Mouse (Mus musculus): ENCODE results near the gene Pkib. TPM values are rescaled to one million over a fixed set of nuclear protein-coding genes. Genes with fewer than 3 reads are reported as not detected.

Gene Pkib
- 2.1 to 4.3 TPM (median 2.7 TPM) in 3 replicates for total RNA-seq (2017)

- peak; percentile 73; the same call in 1 of the 2 replicates for ATAC-seq (replicated peaks; ENCODE audit: insufficient number of reproducible peaks, low FRiP score, low TSS enrichment, poor library complexity, severe bottlenecking)
Observed at GRCm38 (mm10) chr10:57631896-57632867, at the start of gene Pkib. TSS of gene Pkib (plus strand) at chr10:57631981.

GRCm38 (mm10) chr10:57583927-57584326 lies 47.9 kb upstream of the Pkib start:
- ATAC-seq (replicated peaks; ENCODE audit: insufficient number of reproducible peaks, low FRiP score, low TSS enrichment, poor library complexity, severe bottlenecking): no peak

GRCm38 (mm10) chr10:57594266-57594665 lies 37.5 kb upstream of the Pkib start:
- no peak for ATAC-seq (replicated peaks; ENCODE audit: insufficient number of reproducible peaks, low FRiP score, low TSS enrichment, poor library complexity, severe bottlenecking)

GRCm38 (mm10) chr10:57597172-57597571 lies 34.6 kb upstream of the Pkib start:
- ATAC-seq (replicated peaks; ENCODE audit: insufficient number of reproducible peaks, low FRiP score, low TSS enrichment, poor library complexity, severe bottlenecking): no peak

- ATAC-seq (replicated peaks; ENCODE audit: insufficient number of reproducible peaks, low FRiP score, low TSS enrichment, poor library complexity, severe bottlenecking): 0 out of 2 replicates have a peak, but pooled peaks have one; percentile 53
Observed at GRCm38 (mm10) chr10:57602951-57603350, 28.8 kb upstream of the Pkib start.

GRCm38 (mm10) chr10:57623311-57623710 lies 8.5 kb upstream of the Pkib start:
- no peak for ATAC-seq (replicated peaks; ENCODE audit: insufficient number of reproducible peaks, low FRiP score, low TSS enrichment, poor library complexity, severe bottlenecking)

- no peak for ATAC-seq (replicated peaks; ENCODE audit: insufficient number of reproducible peaks, low FRiP score, low TSS enrichment, poor library complexity, severe bottlenecking)
Observed at GRCm38 (mm10) chr10:57627773-57628172, 4.0 kb upstream of the Pkib start.

GRCm38 (mm10) chr10:57630557-57630956 lies 1.2 kb upstream of the Pkib start:
- ATAC-seq (replicated peaks; ENCODE audit: insufficient number of reproducible peaks, low FRiP score, low TSS enrichment, poor library complexity, severe bottlenecking): no peak

- ATAC-seq (replicated peaks; ENCODE audit: insufficient number of reproducible peaks, low FRiP score, low TSS enrichment, poor library complexity, severe bottlenecking): no peak
Observed at GRCm38 (mm10) chr10:57632868-57633240, 1.1 kb downstream of the Pkib start.

- no peak for ATAC-seq (replicated peaks; ENCODE audit: insufficient number of reproducible peaks, low FRiP score, low TSS enrichment, poor library complexity, severe bottlenecking)
Observed at GRCm38 (mm10) chr10:57636970-57637369, 5.2 kb downstream of the Pkib start.

GRCm38 (mm10) chr10:57638250-57638649 lies 6.5 kb downstream of the Pkib start:
- ATAC-seq (replicated peaks; ENCODE audit: insufficient number of reproducible peaks, low FRiP score, low TSS enrichment, poor library complexity, severe bottlenecking): no peak

GRCm38 (mm10) chr10:57639540-57639939 lies 7.8 kb downstream of the Pkib start:
- ATAC-seq (replicated peaks; ENCODE audit: insufficient number of reproducible peaks, low FRiP score, low TSS enrichment, poor library complexity, severe bottlenecking): no peak

GRCm38 (mm10) chr10:57653297-57653696 lies 21.5 kb downstream of the Pkib start:
- ATAC-seq (replicated peaks; ENCODE audit: insufficient number of reproducible peaks, low FRiP score, low TSS enrichment, poor library complexity, severe bottlenecking): no peak

- no peak for ATAC-seq (replicated peaks; ENCODE audit: insufficient number of reproducible peaks, low FRiP score, low TSS enrichment, poor library complexity, severe bottlenecking)
Observed at GRCm38 (mm10) chr10:57660505-57660904, 28.7 kb downstream of the Pkib start.

- ATAC-seq (replicated peaks; ENCODE audit: insufficient number of reproducible peaks, low FRiP score, low TSS enrichment, poor library complexity, severe bottlenecking): no peak
Observed at GRCm38 (mm10) chr10:57663758-57664157, 32.0 kb downstream of the Pkib start.

- ATAC-seq (replicated peaks; ENCODE audit: insufficient number of reproducible peaks, low FRiP score, low TSS enrichment, poor library complexity, severe bottlenecking): no peak
Observed at GRCm38 (mm10) chr10:57664253-57664652, 32.5 kb downstream of the Pkib start.

GRCm38 (mm10) chr10:57675740-57676139 lies 44.0 kb downstream of the Pkib start:
- no peak for ATAC-seq (replicated peaks; ENCODE audit: insufficient number of reproducible peaks, low FRiP score, low TSS enrichment, poor library complexity, severe bottlenecking)

GRCm38 (mm10) chr10:57687999-57688398 lies 56.2 kb downstream of the Pkib start:
- ATAC-seq (replicated peaks; ENCODE audit: insufficient number of reproducible peaks, low FRiP score, low TSS enrichment, poor library complexity, severe bottlenecking): no peak

GRCm38 (mm10) chr10:57690161-57690560 lies 58.4 kb downstream of the Pkib start:
- ATAC-seq (replicated peaks; ENCODE audit: insufficient number of reproducible peaks, low FRiP score, low TSS enrichment, poor library complexity, severe bottlenecking): 0 out of 2 replicates have a peak, but pooled peaks have one; percentile 56

- no peak for ATAC-seq (replicated peaks; ENCODE audit: insufficient number of reproducible peaks, low FRiP score, low TSS enrichment, poor library complexity, severe bottlenecking)
Observed at GRCm38 (mm10) chr10:57702246-57702645, 70.5 kb downstream of the Pkib start.

Measured in monocyte, adult 5-6 weeks (primary cell).